Mouse (Mus musculus) G1E (cell line): ENCODE data around the gene Inhba.

Source experiments
- CTCF ChIP-seq: IDR thresholded peaks from 2 replicates; pipeline ENCODE4 v1.5.1; 2012; ENCODE audit warnings: low read depth, low read length, inconsistent platforms, mixed read lengths
- TAL1 ChIP-seq: conservative IDR thresholded peaks from 2 replicates; pipeline ENCODE4 v1.6.1; 2012; ENCODE audit warnings: low read depth, low read length, inconsistent platforms, mixed read lengths

- TF ChIP-seq CTCF (no peak), TAL1 (no peak)
Measured at GRCm38 (mm10) chr13:16017338-16017737, 5.7 kb downstream of the Inhba start.
